Mouse (Mus musculus) forebrain, postnatal 0 days (tissue): ENCODE results near the gene Rtn1. TPM values are rescaled to one million over a fixed set of nuclear protein-coding genes. Genes with fewer than 3 reads are reported as not detected.
A peak's percentile ranks its signal among the peaks of the same experiment; 100 is the strongest.

ENCODE experiments used
- ATAC-seq: fragments of 200-750 bp; cut with Nextera tagmentation; 2 replicates; pipeline ENCODE4 v1.8.0; 2017; ENCODE audit warnings: mild to moderate bottlenecking, moderate library complexity
- DNase-seq: peaks from one replicate; pipeline ENCODE4 v3.0.0-alpha.2; 2015
- H3K27ac ChIP-seq: fragments of 300-500 bp; sonication (generic); 2 replicates; pipeline ENCODE4 v1.5.1; 2014; ENCODE audit warnings: low read depth, mild to moderate bottlenecking, antibody characterized with exemption, low read length, moderate library complexity, mixed read lengths
- H3K27me3 ChIP-seq: fragments of 300-500 bp; sonication (generic); 2 replicates; pipeline ENCODE4 v1.6.1; 2014; ENCODE audit warnings: mild to moderate bottlenecking, low read length, mixed read lengths; ENCODE audit not compliant: insufficient read depth
- H3K36me3 ChIP-seq: fragments of 300-500 bp; sonication (generic); 2 replicates; pipeline ENCODE4 v1.6.1; 2014; ENCODE audit warnings: mild to moderate bottlenecking, moderate library complexity; ENCODE audit not compliant: insufficient read depth
- H3K4me1 ChIP-seq: fragments of 300-500 bp; sonication (generic); 2 replicates; pipeline ENCODE4 v1.6.1; 2014; ENCODE audit warnings: antibody characterized with exemption; ENCODE audit not compliant: insufficient read depth
- H3K4me2 ChIP-seq: fragments of 300-500 bp; sonication (generic); 2 replicates; pipeline ENCODE4 v1.6.1; 2014; ENCODE audit warnings: low read depth, mild to moderate bottlenecking, moderate library complexity
- H3K4me3 ChIP-seq: fragments of 300-500 bp; sonication (generic); 2 replicates; pipeline ENCODE4 v1.5.1; 2014; ENCODE audit warnings: low read depth, low read length, mixed read lengths
- H3K9ac ChIP-seq: fragments of 300-500 bp; sonication (generic); 2 replicates; pipeline ENCODE4 v1.6.1; 2014; ENCODE audit warnings: mild to moderate bottlenecking
- H3K9me3 ChIP-seq: fragments of 300-500 bp; sonication (generic); 2 replicates; pipeline ENCODE4 v1.6.1; 2016; ENCODE audit warnings: low read length
- CTCF ChIP-seq: sonication (generic); IDR thresholded peaks from 2 replicates; pipeline ENCODE4 v1.5.1; 2016; ENCODE audit warnings: antibody characterized with exemption, control low read depth, low read depth
- WGBS: fragments of 180-500 bp; shearing (Covaris S2); extraction: QIAGEN DNeasy Blood & Tissue Kit; methylation state at CpG from one replicate; pipeline ENCODE4 v1.1.7; 2014; 5-methylcytosine and 5-hydroxymethylcytosine counted together
- polyA plus RNA-seq: library from polyadenylated mRNA; unstranded; fragments of >200 nt; fragmentation: Nextera tagmentation; extraction: Ambion mirVana; gene quantifications from 2 replicates; pipeline ENCODE4 v1.2.1, GENCODE M21; 2015
- total RNA-seq: library from RNA; depleted of rRNA; stranded (reverse); fragments of >200 nt; gene quantifications from 2 replicates; pipeline ENCODE4 v1.2.3, GENCODE M21; 2014

Rtn1 gene
- total and polyA plus RNA-seq, 2 experiments from 2014 or later, result 1,411 to 3,605 TPM

DNA sequence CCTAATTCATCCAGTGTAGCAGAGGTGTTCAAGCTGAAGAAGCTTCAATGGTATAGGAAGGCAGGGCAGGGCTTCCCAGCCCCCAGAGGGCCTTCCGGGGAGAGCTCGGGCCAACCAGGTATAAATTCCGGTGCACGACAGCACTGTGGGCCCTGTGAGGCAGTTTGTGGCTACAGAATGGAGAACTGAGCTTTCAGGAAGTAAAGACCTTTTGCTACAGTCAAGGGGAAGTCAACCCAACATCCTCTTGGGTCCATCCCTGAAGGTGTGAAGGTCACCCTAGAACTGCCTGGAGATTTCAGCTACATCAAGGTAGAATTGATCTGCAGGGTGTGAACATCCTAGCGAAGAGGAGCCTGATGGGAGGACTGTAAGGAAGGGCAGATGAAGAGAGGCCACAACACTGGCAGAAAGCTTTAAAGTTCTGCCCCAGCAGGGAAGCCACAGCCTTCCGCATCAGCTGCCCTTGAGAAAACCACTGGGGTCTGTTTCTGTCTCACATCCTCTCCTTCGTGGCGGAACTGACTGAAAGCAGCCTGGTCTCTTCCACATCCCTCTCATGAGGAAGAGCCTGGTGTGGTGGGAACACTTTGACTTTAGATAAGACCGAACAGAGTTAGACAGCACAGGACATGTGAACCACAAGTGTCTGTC is 47.0 kb downstream of the Rtn1 start:
- Histone ChIP-seq H3K9me3 (no peaks in the 10 kb centered on the region), H3K27ac (no peak overlapping the region)
- WGBS, result 74% methylated on average over 9 of the region's 9 CpGs

DNA sequence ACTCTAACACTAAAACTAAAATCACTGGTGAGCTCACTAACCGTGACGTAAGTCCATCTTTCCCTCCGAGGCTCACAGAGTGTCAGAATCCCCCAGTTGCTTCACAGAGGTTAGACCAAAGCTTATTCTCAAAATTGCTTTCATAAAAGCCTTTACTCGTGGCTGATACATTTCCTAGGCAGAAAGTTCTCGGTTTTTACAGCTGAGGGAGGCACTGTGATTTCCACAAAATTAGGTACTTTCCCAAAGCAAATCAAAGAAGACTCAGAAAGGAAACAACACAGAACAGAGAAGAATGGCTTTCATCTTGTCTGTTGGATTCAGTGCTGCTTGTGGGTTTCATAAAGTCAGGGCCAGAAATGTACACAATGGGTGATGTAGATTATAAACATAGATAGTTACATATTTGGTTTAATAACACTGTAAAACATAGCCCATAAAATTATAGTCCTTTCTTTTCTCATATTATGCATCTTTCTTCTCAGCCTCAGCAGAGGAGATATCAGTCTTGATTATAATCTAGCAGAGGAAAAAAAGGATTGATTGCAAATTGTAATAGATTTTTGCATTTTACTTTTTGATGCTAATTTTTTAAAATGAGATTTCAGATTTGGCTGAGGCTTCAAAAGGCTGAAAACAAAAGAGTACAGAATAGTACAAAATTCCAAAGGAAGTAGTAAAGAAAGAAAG is 47.8 kb downstream of the Rtn1 start:
- Histone ChIP-seq H3K9ac (no peak overlapping the region), H3K27ac (no peak overlapping the region), H3K27me3 (no peaks in the 10 kb centered on the region), H3K4me3 (no peak overlapping the region), H3K4me2 (no peak overlapping the region), H3K36me3 (no peaks in the 10 kb centered on the region), H3K4me1 (no peaks in the 10 kb centered on the region), H3K9me3 (no peaks in the 10 kb centered on the region)
- DNase-seq (no peak), ATAC-seq (no peak)
- no peak for TF ChIP-seq CTCF
- WGBS, result 61% methylated on average over 5 of the region's 5 CpGs

More for the DNA sequence above, 47.0 kb downstream of the Rtn1 start:
- H3K9ac ChIP-seq, result no peak overlapping the region
- TF ChIP-seq CTCF, result no peak
- no peak for DNase-seq
- no peak overlapping the region for H3K4me3 ChIP-seq
- H3K36me3 ChIP-seq, result no peaks in the 10 kb centered on the region
- peaks cover 4% of the 10 kb centered on the region; the same call in 1 of the 2 replicates for H3K4me1 ChIP-seq
- no peak for ATAC-seq
- H3K4me2 ChIP-seq, result no peak overlapping the region
- no peaks in the 10 kb centered on the region for H3K27me3 ChIP-seq

DNA sequence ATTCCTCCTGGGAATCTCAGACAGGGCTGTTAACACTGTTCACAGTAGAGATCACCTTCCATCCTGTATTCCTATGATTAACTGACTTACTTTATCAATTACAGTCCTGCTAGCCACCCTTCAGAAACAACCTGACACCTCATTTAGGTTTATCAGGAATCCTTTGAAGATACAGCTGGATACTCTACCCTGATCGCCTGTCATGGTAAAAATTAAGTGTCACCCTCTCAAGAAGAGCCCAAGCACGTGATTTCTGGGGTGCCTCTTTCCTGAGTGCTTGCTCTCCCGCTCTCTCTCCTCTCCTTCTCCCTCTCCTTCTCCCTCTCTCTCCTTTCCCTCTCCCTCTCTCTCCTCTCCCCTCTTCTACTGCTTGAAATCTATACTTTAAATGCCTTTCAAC is 49.0 kb downstream of the Rtn1 start:
- H3K36me3 ChIP-seq, result no peaks in the 10 kb centered on the region
- DNase-seq (no peak), ATAC-seq (no peak)
- no peak overlapping the region for H3K9ac ChIP-seq
- H3K27ac ChIP-seq, result no peak overlapping the region
- H3K27me3 ChIP-seq, result no peaks in the 10 kb centered on the region
- 75% methylated on average over 3 of the region's 3 CpGs for WGBS
- no peak for TF ChIP-seq CTCF
- no peak overlapping the region for H3K4me3 ChIP-seq
- H3K4me2 ChIP-seq, result no peak overlapping the region
- H3K4me1 ChIP-seq, result no peaks in the 10 kb centered on the region
- no peaks in the 10 kb centered on the region for H3K9me3 ChIP-seq

DNA sequence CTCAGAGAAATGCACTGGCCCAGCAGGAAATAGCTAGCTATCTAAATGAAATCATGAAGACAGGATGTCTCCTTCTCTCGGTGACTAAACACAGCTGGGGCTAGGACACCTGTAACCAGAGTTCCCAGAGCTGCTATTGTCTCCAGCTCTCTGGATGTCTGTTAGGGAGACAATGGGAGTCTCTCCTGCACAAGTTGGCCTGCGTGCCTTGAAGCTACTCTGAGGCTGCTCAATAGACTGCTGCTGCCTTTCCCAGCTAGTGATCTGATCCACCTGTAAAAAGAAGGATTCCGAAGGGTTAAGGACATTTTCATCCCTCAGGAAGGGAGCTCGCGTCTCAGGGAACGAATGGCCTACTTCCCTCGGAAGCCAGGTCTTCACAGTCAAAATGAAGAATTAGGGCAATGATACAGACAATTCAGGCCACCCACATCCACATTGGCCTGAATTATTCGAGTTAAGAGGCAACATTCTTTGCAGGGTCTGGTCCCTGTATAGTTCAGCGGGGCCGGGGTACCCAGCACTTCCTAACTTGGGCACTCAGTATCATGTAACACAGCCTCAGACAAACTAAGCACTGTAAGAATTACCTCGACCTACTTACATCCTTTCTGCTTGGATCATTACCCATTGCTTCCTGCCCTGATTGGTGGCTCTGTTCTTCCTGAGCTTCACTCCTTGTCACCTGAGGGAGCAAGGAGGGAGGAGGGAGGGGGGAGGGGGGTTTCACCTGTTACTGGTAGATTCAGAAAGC is 51.0 kb downstream of the Rtn1 start:
- H3K9me3 ChIP-seq, result no peaks in the 10 kb centered on the region
- H3K4me1 ChIP-seq, result no peaks in the 10 kb centered on the region
- no peak for DNase-seq
- no peaks in the 10 kb centered on the region for H3K36me3 ChIP-seq
- no peaks in the 10 kb centered on the region for H3K27me3 ChIP-seq
- H3K4me2 ChIP-seq, result no peak overlapping the region
- no peak for TF ChIP-seq CTCF
- H3K4me3 ChIP-seq, result no peak overlapping the region
- 0 out of 2 replicates have a peak overlapping the region, but pooled peaks have one; percentile 29 for H3K27ac ChIP-seq
- no peak for ATAC-seq
- no peak overlapping the region for H3K9ac ChIP-seq
- 46% methylated on average over 11 of the region's 11 CpGs for WGBS

DNA sequence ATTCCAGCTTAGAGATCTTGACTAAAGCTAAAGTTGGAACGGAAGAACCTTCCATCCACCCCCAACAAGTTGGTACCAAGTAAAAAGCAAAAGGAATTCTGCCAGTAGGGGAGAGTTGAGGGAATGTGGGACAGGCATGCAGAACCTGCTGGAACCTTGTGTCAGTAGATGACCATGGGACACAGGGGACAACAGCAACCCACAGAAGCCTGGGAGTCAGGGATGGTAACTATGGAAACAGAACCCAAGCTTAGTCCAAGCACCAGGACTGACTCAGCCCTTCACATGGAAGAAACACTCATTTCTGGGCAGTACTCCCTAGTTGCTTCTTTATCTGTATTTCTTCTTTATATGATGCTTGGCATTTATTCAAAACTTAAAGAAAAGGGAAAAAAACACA is 54.6 kb downstream of the Rtn1 start:
- no peak overlapping the region for H3K4me3 ChIP-seq
- ATAC-seq, result no peak
- H3K4me1 ChIP-seq, result no peaks in the 10 kb centered on the region
- WGBS, result 82% methylated on average over 1 of the region's 1 CpGs
- H3K9me3 ChIP-seq, result no peaks in the 10 kb centered on the region
- H3K36me3 ChIP-seq, result no peaks in the 10 kb centered on the region
- no peak for DNase-seq
- H3K9ac ChIP-seq, result no peak overlapping the region
- no peak for TF ChIP-seq CTCF
- H3K27ac ChIP-seq, result no peak overlapping the region
- no peaks in the 10 kb centered on the region for H3K27me3 ChIP-seq
- H3K4me2 ChIP-seq, result no peak overlapping the region

DNA sequence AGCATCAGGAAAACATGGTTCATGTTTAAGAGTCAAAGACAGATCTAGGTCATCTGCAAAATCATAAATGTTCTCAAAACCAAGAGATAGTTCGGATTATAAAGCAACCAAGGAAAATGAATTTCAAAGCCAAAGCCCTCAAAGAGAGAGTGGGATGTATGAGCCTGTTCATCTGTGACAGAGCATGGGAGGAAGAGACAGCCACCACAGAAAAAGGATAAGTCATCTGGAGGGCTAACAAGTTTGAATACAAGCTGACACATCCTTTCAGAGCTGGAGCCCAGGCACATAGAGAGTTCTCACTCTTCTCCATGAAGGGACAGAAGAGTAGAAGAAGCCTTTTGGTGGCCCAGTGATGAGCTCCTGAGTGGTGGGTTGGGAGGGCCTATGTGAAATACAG is 55.3 kb downstream of the Rtn1 start:
- no peak overlapping the region for H3K4me2 ChIP-seq
- no peaks in the 10 kb centered on the region for H3K27me3 ChIP-seq
- DNase-seq (no peak), ATAC-seq (no peak)
- H3K4me1 ChIP-seq, result no peaks in the 10 kb centered on the region
- no peaks in the 10 kb centered on the region for H3K9me3 ChIP-seq
- no peak overlapping the region for H3K27ac ChIP-seq
- no peak overlapping the region for H3K9ac ChIP-seq
- no peak for TF ChIP-seq CTCF
- no peak overlapping the region for H3K4me3 ChIP-seq
- 92% methylated on average over 1 of the region's 1 CpGs for WGBS
- H3K36me3 ChIP-seq, result no peaks in the 10 kb centered on the region

DNA sequence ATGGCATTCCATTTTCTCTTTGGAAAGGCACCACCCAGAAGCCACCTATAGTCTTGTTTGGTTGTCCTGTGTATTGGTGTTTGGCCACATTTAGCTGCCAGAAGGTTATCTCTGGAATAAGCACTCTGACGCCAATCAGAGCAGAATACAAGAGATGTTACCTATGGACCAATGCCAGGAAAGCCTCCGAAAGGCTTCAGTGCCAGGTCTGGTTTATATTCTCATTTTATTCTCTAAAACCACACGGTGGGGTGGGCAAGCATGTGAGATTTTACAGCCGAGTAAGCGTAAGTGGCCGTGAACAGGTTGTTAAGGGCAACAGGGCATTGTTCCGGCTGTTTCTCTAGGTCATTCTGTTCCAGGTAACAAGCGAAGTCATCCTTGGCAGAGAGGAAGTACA is 60.3 kb downstream of the Rtn1 start:
- Histone ChIP-seq H3K9ac (no peak overlapping the region), H3K4me3 (no peak overlapping the region), H3K27ac (no peak overlapping the region), H3K36me3 (no peaks in the 10 kb centered on the region), H3K9me3 (no peaks in the 10 kb centered on the region), H3K4me1 (no peaks in the 10 kb centered on the region), H3K4me2 (no peak overlapping the region), H3K27me3 (no peaks in the 10 kb centered on the region)
- DNase-seq (no peak), ATAC-seq (no peak)
- WGBS, result 65% methylated on average over 8 of the region's 8 CpGs
- no peak for TF ChIP-seq CTCF
